Mouse (Mus musculus) left cerebral cortex, adult 8-10 months (tissue): ENCODE data around the gene BC030499. TPM values are rescaled to one million over a fixed set of nuclear protein-coding genes. Genes with fewer than 3 reads are reported as not detected.
"Not testable (repeated sequence)": the region's sequence is repeated elsewhere in the genome, so short reads cannot be mapped to it uniquely, and the experiment has no call there.

Experiments
- DNase-seq, 2 experiments: peaks; one replicate each; pipeline ENCODE4 v3.0.0; 2022; ENCODE audit warnings: low spot score in 2 of 2
- total RNA-seq, 4 experiments: library from RNA; stranded (reverse); gene quantifications; 2 replicates each; pipeline ENCODE4 v1.2.4; 2022

The BC030499 gene
- total RNA-seq, result 10 to 100 TPM; 12.0 to 15.3 (median 13.3) TPM

- peak; percentile 30 to 45 for DNase-seq
These were observed at the start of gene BC030499 for GRCm38 (mm10) chr11:78290654-78291053. Gene BC030499, plus strand, starts transcription at chr11:78290841.

DNA sequence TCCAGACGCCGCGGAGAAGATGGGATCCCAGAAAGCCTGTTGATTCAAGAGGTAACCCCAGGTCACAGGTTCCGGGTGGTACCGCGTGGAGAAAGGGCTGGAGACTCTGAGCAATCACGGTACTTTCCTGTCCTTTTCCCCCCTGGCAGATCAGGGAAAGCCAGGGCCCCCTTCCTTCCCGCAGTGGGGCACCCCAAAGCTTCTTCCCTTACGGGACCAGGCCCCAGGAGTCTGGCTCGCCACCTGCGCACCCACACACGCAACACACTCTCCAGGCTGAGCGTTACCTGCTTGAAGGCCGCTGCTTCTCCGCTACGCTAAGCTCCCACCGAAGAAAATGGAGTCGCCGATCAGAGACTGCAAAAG is 45.4 kb upstream of the BC030499 start:
- DNase-seq, result no peak

DNA sequence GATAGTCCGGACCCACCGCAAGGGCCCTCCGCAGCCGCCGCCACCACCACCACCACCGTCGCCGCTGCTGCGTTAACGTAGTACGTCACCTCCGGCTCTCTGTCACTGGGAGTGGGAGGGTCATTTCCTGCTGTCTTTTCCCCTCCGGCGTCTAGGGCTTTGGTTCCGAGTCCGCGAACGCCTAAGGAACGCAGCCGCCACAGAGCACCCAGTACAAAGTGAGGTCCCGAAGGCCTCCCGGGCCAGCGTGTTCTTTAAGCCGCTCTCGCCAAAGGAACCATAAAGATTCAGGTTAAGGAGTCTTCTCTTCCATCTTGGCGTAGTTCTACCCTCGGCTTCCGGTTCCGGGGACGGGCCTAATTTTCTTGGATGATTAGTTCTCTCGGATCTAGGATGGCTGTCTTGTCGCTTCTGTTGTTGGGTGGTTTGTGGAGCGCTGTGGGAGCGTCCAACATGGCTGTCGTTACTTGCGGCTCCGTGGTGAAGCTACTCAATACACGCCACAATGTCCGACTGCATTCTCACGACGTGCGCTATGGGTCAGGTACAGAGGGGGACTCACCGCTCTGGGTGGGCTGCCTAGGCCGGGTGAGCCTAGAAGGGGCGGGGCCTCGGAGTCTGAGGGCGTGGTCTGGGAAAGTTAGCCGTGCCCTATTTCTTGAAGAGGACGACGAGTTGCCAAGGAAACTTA is 44.9 kb upstream of the BC030499 start, which contains the start of the genes Sdf2 and Supt6:
Gene Sdf2, plus strand, starts transcription at position 120 of the 691 bp plus-strand sequence.
Gene Supt6, minus strand, starts transcription at position 361 of the 691 bp plus-strand sequence.
- peak; percentile 75 to 84 for DNase-seq

DNA sequence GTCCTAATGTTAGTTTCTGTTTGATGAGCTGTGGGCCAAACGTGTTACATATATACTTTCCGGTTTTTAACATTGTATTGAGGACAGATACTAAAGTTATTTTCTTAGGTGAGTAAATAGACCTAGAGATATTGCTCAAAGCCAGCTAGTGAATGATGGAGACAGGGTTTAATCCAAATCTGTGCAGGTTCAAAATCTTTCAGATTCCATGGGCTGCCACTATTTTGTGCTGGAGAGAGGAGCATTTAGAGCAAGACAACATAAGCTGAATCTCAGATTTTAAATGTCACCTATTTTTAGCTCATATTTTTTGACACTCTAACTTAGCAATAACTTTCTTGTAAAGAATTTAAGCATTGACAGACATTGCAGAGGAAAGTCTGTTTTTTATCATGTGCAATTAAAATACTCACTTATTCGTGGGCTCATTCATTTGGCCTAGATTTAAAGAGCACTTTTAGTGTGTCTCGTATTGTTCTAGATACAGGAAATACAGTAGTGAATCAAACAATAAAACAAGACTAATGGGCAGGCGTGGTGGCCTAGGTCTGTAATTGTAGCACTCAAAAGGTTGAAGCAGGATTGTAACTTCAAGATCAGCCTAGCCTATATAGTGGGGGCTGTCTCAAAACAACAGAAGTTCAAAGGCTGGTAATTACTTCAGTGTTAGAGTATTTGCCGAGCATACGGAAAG is 44.2 kb upstream of the BC030499 start:
- DNase-seq, result no peak

DNA sequence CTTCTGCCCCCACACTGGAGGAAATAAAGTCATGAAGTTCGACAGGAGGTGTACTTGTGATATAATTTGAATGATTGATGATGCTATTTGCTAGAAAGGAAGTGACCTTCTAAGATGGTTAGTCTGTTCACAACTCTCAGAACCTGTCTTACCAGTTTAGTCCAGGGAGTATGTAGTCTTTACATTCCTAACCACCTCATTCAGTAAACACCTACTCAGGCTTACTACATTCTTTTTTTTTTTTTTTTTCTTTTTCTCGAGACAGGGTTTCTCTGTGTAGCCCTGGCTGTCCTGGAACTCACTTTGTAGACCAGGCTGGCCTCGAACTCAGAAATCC is 43.7 kb upstream of the BC030499 start:
- DNase-seq, result no peak

DNA sequence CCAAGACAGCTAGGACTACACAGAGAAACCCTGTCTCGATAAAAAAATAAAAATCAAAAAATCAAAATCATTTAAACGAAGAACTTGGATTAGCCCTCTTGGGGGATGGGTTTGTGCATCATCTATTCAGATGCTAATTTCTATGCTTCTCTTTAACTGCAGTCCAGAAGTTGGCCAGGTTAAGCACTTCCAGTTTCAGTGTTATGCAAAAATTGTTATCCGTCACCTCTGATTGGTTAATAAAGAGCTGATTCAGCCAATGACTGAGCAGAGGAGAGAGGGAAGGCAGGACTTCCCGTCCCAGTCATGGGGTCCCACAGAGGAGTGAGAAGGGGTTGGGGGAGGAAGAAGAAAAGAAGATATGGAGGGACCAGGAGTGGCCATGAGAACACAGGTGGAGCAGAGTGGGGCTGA is 42.9 kb upstream of the BC030499 start:
- DNase-seq, result no peak

DNA sequence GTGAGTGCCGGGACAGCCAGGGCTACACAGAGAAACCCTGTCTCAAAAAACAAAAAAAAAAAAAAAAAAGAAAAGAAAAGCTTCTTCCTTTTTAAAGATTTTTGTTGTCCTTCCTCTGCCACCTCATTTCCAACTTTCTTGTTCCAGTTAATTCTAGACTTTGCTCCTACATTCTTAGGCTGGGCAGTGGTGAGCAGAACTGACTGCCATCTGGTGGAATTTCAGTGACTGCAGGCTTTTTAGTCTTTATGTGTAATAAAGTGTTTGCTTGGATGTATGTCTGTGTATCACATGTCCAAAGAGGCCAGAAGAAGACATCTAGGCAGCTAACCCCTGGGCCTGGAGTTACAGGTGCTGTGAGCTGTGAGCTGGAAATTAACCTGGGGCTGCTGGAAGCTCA is 34.0 kb upstream of the BC030499 start:
- no peak for DNase-seq

DNA sequence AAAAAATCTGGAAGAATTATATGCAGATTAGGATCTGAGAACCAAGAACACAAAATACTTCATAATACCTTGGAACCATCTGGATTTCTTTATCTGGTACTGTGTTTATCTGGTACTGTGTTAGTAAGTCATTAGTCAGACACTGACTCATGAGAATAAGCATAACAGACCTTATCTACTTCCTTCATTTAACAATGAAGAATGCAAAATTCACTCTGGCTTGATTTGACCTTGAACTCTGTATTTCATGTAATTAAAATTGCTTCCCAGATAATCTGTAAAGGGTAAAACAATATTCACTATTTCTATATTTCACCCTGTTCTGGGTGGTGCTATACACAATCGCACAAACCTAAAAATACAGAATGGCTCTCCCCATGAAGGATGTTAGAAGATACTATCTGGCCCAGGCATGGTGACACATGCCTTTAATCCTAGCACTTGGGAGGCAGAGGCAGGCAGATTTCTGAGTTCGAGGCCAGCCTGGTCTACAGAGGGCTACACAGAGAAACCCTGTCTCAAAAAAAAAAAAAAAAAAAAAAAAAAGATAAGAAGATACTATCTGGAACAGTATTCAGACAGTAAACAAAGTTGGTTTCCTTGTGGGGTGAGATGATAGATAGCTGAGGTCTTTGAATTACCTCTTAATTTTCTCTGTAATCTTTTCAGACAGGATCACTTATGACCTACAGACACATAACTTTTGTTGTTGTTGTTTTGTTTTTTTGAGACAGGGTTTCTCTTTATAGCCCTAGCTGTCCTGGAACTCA is 30.0 kb upstream of the BC030499 start:
- no peak for DNase-seq

- DNase-seq, result peak; percentile 63 to 88
These were observed 29.0 kb upstream of the BC030499 start, which contains the start of gene 2610507B11Rik for GRCm38 (mm10) chr11:78261380-78262352. Gene 2610507B11Rik, plus strand, starts transcription at chr11:78261752.

- DNase-seq, result peak in 1 of 2 experiments; percentile 23
These were observed 28.1 kb upstream of the BC030499 start for GRCm38 (mm10) chr11:78262550-78262949.

DNA sequence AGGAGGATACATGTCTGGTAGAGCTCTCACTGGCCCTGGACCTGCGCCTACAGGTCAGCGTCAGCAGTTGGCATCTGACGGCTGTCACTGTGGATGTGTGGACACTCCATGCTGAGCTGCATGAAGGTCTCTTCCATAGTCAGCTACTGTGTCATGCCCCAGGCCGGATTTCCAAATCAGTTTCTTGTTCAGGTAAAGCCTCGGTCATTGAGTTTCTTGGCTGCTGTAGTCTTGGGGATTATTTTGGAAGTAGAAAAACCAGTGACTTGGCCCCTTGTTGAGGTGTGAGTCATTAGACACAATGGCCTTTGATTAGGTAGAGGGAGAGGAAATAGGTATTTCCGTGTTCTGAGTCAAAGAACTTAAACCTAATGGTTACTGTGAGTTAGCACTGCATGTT is 25.1 kb upstream of the BC030499 start:
- no peak for DNase-seq

DNA sequence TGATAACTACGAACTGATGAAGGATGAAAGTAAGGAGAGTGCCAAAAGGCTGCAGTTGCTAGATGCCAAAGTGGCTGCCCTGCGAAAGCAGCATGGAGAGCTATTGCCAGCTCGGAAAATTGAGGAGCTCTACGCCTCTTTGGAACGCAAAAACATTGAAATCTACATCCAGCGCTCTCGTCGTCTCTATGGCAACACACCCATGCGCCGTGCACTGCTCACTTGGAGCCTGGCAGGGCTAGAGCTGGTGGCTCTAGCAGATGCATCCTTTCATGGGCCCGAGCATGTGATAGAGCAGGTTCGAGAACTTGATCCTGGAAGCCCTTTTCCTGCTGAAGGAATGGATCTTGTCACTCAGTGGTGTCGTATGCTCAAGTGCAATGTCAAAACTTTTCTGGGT is 18.7 kb upstream of the BC030499 start:
- DNase-seq, result peak; percentile 47 to 73

- no peak for DNase-seq
These were observed 15.0 kb upstream of the BC030499 start for GRCm38 (mm10) chr11:78275596-78275995.

GRCm38 (mm10) chr11:78276169-78276568 is 14.5 kb upstream of the BC030499 start:
- not testable (repeated sequence) for DNase-seq

DNA sequence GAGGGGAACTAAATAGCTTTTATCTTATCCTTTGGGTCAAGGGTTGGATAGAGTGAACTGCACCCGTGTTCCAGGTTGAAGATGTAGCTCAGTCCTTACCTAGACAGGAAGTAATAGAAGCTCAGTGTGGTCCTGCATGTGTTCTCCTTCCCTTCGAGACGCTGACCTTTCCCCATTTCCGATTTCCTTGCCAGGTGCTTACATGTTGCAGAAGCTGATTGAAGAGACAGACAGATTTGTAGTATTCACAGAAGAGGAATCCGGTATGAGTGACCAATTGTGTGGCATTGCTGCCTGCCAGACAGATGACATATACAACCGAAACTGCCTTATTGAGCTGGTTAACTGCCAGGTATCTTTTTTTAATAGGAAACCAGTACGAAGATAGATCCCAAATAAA is 11.8 kb upstream of the BC030499 start:
- DNase-seq, result no peak

DNA sequence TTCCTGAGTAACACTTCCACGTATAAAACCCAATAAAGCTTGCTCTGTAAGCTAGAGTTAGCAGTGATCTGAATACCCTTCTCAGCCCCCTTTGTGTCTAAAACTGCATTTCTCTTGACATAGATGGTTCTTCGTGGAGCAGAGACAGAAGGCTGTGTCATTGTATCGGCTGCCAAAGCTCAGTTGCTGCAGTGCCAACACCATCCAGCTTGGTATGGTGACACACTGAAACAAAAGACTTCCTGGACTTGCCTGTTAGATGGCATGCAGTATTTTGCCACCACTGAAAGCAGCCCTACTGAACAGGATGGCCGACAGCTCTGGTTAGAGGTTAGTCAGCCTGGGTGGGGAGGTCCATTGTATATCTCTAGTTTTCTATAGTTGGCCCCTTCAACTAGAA is 11.1 kb upstream of the BC030499 start:
- no peak for DNase-seq

- DNase-seq, result no peak
These were observed 1.4 kb upstream of the BC030499 start for GRCm38 (mm10) chr11:78289146-78289763.

GRCm38 (mm10) chr11:78294585-78294984 is 3.9 kb downstream of the BC030499 start:
- no peak for DNase-seq

GRCm38 (mm10) chr11:78300917-78301316 is 10.3 kb downstream of the BC030499 start:
- DNase-seq, result no peak

- DNase-seq, result peak; percentile 77 to 93
These were observed 10.9 kb downstream of the BC030499 start, which contains the start of gene Spag5 for GRCm38 (mm10) chr11:78301357-78302084. Gene Spag5, plus strand, starts transcription at chr11:78301529.
